Mouse (Mus musculus): ENCODE results near the gene Sult6b2. TPM values are rescaled to one million over a fixed set of nuclear protein-coding genes. Genes with fewer than 3 reads are reported as not detected.

Sult6b2 gene
- total RNA-seq, 2 experiments from 2014 or later: not detected

DNA sequence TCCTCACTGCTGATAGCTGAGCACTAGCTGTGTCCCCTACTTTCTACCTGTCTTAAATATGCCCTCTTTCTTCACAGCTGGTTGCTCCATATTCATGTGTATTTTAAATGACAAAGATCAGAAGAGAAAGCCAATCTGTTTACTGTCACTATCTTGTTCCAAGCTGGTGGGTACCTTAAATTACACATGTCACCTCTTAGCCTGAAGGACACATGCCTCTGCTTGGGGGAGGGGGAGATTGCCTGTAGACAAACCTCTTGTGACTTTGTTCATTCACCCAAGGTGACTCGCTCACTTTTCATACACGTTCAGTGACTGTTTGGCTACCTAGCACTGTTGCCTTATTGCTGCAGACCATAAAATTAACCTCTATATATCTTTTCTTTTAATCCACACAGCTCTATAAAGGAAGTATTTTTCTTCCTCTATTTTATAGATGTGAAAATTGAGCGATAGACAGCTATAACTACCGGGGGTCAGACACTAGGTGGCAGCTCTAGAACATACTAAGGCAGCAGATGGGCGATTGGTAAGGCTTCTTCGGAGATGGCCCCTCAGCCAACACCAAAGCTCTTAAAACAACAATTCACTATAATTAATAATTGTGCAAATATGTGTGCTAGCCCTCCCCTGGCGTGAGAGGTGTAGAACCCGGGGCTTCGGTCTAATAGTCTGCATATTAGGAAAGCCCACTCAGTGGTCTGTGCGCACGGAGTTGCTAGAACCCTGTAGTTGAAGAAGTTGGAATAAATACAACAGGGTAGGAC lies 25.1 kb downstream of the Sult6b2 start:
- DNase-seq: peak; percentile 18 to 59

- DNase-seq: no peak
Observed at GRCm38 (mm10) chr6:142776935-142777334, 27.4 kb downstream of the Sult6b2 start.

GRCm38 (mm10) chr6:142773566-142773965 lies 30.7 kb downstream of the Sult6b2 start:
- DNase-seq: no peak

DNA sequence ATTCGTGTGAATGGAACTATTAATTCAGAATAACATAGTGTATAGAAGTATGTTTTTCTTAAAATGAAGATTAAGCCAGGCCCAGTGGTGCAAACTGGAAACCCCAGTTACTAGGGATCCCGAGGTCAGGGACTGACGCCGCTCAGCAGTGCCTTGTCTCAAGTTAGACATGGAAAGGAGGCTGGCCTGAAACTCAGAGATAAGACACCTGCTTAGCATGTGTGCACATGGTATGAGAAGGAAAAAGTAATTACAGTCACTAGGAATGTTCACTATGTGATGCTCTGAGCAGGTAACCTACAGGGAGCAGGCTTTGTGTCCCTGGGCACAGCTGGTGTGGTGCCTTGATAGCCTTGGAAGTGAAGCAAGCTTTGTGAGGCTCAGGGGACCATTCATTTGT lies 32.7 kb downstream of the Sult6b2 start:
- no peak for DNase-seq

DNA sequence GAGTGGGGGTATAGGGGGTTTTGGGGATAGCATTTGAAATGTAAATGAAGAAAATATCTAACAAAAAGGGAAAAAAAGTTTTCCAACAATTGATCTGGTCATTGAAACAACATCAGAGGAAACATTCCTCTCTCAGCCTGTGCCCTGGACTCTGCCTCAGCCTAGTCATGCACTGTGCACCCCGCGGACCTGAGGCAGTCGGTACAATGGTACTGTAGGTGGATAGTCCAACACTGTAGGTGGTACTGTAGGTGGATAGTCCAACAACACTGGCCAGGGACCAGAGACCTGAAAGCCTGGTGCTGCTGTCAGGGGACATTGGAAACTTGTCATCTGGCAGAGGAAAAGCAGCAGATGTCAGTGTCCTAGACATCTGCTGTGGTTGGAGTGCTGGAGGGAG lies 34.4 kb downstream of the Sult6b2 start:
- no peak for DNase-seq

- no peak for DNase-seq
Observed at GRCm38 (mm10) chr6:142767305-142767704, 37.0 kb downstream of the Sult6b2 start.

- DNase-seq: no peak
Observed at GRCm38 (mm10) chr6:142764933-142765332, 39.4 kb downstream of the Sult6b2 start.

DNA sequence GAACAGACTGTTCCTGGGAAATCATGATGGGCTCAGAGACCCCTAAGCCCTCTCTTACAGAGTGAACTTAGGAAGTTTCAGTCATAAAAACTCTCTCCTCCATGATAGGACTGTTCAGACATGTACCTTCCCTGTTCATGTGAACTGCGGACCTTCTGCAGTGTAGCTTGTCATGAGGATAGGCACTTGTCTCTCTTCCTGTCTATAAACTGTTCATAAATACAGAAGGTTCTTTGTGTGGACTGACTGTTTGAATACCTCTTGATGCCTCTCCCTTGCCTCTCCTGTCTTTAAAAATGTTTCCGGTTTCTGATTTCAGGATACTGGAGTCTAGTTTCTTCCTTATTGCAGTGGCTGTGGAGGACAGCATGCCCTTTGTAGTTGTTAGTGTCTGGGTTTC lies 44.7 kb downstream of the Sult6b2 start:
- no peak for DNase-seq

GRCm38 (mm10) chr6:142758562-142758961 lies 45.7 kb downstream of the Sult6b2 start:
- no peak for DNase-seq

DNA sequence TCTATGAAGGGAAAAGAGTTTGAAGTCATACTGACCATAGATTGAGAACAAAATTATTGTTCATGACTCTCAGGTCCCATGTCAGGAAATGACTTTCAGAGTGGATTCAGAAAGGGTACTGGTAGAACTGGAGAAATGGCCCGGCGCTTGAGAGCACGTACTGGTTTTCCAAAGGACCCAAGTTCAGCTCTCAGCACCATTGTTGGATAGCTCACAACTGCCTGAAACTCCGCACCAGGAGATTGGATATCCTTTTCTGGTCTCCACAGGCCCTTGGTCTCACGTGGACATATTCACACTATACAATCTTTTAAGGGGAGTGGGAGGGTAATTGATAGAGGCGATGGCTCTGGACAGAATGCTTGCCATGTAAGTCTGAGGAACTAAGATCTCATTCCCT lies 46.3 kb downstream of the Sult6b2 start:
- no peak for DNase-seq

GRCm38 (mm10) chr6:142757334-142757965 lies 46.9 kb downstream of the Sult6b2 start:
- DNase-seq: peak; percentile 39 to 52

DNA sequence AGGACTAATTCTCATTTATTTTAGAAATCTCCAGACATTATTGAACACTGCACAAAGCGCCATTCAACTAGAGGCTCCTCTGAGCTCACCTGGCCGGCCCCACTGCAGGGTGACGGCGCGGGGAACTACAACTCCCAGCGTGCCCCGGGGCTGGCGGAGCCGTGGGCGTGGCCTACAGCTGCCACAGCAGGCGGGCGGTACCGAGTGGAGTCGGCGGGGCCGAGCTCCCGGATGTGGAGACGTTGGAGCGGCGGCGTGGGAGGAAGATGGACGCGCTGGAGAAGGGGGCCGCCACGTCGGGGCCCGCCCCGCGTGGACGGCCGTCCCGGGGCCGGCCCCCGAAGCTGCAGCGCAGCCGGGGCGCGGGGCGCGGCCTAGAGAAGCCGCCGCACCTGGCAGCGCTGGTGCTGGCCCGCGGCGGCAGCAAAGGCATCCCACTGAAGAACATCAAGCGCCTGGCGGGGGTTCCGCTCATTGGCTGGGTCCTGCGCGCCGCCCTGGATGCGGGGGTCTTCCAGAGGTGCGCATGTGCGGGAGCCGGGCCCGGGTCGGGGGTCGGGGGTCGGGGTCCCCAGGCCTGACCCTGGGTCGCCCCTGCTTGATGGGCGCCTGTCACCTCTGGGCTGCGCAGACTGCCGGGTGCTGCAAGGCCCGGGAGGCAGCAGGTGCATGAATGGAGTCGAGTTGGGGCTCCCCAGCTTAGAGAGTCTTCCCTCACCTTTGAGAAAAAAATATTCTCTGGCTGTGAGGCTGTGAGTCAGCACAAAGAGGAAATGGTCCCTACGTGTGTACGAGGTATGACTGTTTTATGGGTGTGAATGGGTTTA lies 47.6 kb downstream of the Sult6b2 start, which contains the start of gene Cmas:
Gene Cmas (plus strand): TSS at position 180 of the 827 bp plus-strand sequence.
- peak; percentile 91 to 92 for DNase-seq

DNA sequence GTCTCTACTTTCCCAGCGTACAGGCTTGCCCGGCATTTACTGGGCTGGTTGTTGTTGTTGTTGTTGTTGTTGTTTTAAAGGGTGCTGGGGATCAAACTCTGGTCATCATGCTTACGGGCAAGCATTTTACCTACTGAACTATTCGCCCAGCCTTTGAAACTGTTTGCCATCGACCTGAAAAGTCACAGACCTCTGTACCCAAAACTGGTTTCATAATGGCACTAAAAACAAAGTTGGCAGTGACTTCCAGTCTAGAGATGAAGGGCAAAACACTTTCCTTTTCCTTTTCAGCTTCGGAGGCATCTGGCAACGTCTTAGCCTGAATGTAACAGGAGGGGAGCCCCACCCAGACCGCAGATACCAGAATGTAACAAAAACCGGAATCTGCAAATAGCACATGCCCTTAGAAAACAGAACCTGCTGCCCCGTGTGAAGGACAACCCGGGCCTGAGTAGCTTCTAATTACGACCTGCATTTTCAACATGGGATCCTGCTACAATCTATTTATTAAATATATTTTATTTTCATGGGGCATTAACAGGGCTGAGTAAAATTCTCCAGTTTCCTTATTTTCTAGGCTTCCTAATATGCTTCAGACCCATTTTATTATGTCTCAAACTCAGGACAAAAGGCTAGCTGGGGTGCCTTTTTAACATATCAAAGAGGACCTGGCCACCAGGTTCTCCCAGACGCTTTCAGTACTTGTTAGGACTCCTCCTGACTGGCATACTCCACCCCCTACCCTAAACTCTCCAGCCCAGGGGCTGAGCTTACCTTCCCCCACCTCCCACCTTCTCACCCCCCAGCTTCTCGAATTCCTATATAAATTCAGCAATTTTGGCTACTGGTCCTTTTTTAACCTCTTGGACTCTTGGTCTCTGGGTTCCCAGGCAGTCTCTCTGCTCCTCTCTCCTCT lies 51.7 kb downstream of the Sult6b2 start:
- peak in 1 of 2 experiments; percentile 58 for DNase-seq

GRCm38 (mm10) chr6:142751365-142751764 lies 52.9 kb downstream of the Sult6b2 start:
- no peak for DNase-seq

GRCm38 (mm10) chr6:142748057-142748708 lies 56.1 kb downstream of the Sult6b2 start:
- peak; percentile 63 to 64 for DNase-seq

GRCm38 (mm10) chr6:142747165-142747564 lies 57.1 kb downstream of the Sult6b2 start:
- no peak for DNase-seq

- DNase-seq: no peak
Observed at GRCm38 (mm10) chr6:142746765-142747164, 57.5 kb downstream of the Sult6b2 start.

GRCm38 (mm10) chr6:142745484-142745883 lies 58.8 kb downstream of the Sult6b2 start:
- DNase-seq: no peak

GRCm38 (mm10) chr6:142743193-142743592 lies 61.1 kb downstream of the Sult6b2 start:
- no peak for DNase-seq

- DNase-seq: no peak
Observed at GRCm38 (mm10) chr6:142741763-142742162, 62.5 kb downstream of the Sult6b2 start.

- no peak for DNase-seq
Observed at GRCm38 (mm10) chr6:142738637-142739036, 65.7 kb downstream of the Sult6b2 start.

Data from heart, adult 18-20 months (tissue).